Mouse (Mus musculus): ENCODE measurements around the gene Ccdc162.
"Not testable (repeated sequence)": the region's sequence is repeated elsewhere in the genome, so short reads cannot be mapped to it uniquely, and the experiment has no call there.

The Ccdc162 gene

GRCm38 (mm10) chr10:41543439-41543838 lies 173.0 kb downstream of the Ccdc162 start:
- DNase-seq (ENCODE audit: low read depth in 1 of 2, low spot score in 2 of 2): no peak

DNA sequence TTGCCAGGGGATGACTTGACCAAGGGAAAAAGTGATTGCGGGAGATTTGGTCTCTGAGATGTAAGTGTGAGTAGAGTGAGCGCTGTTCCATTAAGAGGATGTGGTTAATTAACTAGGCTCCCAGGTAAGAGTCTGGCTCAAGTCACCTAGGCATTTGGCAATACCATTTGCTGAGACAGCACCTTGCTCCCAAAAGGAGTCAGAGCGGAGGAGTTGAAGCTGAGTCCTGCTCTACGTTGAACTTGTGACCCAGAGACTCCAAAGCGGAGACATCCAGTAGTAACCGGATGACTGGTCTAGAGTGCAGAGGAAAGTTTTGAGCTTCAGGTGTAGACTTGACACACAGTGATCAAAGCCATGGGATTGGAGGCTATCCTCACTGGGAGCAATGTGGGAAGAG lies 174.4 kb downstream of the Ccdc162 start:
- DNase-seq (ENCODE audit: low read depth in 1 of 2, low spot score in 2 of 2): no peak

DNA sequence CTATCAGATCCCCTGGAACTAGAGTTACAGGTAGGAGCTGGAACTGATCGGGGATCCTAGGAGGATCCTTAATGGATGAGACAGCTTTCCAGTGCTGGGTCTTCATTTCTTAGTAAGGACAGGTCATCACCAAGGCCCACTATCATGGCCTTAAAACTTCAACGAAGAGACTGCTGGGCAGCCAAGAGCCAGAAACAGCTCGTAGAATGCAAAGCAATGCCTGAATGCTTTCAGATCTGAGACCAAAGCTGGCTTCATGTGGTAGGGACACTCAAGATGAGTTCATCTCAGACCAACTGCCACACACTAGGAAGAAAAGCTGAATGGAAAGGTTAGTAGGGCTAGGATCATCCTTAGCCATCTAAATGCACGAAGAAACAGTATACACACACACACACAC lies 177.4 kb downstream of the Ccdc162 start:
- DNase-seq (ENCODE audit: low read depth in 1 of 2, low spot score in 2 of 2): no peak

DNA sequence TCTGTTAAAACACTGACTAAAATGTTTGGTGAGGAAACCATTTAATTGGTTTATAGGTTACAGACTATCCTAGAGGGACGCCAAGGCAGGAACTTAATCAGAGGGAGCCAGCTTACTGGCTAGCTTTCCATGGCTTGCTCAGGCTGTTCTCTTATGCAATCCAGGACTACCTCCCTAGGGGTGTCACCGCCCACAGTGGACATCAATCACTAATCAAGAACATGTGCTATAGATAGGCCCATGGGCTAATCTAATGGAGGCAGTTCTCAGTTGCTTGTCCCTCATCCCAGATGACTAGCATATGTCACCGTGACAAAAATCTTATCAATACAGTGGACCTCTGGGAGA lies 178.5 kb downstream of the Ccdc162 start:
- DNase-seq (ENCODE audit: low read depth in 1 of 2, low spot score in 2 of 2): no peak

GRCm38 (mm10) chr10:41537226-41537982 lies 179.0 kb downstream of the Ccdc162 start:
- no peak for DNase-seq (ENCODE audit: low read depth in 1 of 2, low spot score in 2 of 2)

- no peak for DNase-seq (ENCODE audit: low read depth in 1 of 2, low spot score in 2 of 2)
Measured at GRCm38 (mm10) chr10:41536714-41537113, 179.7 kb downstream of the Ccdc162 start.

GRCm38 (mm10) chr10:41535991-41536390 lies 180.4 kb downstream of the Ccdc162 start:
- no peak for DNase-seq (ENCODE audit: low read depth in 1 of 2, low spot score in 2 of 2)

GRCm38 (mm10) chr10:41529972-41530371 lies 186.5 kb downstream of the Ccdc162 start:
- DNase-seq (ENCODE audit: low read depth in 1 of 2, low spot score in 2 of 2): no peak

DNA sequence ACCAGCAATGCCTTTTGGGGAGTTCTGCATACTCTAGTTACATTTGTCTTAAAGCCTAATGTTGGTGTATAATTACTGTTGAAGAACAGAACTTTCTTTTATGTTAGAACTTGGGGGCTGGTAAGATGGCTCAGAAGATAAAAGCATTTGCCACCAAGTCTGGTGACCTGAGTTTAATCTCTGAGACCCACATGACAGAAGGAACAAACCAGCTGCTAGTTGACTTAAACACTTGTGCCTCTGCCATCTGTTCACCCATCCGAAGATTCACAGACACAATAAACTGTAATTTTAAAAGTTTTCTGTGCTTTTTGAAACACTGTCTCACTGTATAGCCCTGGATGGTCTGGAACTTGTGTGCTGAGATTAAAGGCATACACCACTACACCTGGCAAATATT lies 190.7 kb downstream of the Ccdc162 start:
- DNase-seq (ENCODE audit: low read depth in 1 of 2, low spot score in 2 of 2): no peak

DNA sequence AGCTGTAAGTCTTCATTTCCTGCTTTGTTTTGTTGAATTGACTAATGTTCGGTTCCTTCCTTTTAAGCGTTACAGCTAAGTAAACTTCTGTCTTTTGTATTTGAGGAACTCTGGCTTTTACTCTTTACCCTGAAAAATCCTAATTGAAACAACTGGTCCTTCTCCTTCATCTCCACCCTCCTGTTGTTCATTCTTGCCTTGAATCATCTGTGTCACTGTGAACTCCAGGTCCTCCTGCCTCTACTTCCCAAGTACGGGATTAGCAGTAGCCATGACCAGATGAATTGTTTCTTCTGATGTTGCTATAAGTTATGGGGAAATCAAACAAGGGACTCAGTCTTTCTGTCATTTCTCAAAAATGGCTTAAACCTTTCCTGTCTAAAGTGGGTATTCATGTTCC lies 193.0 kb downstream of the Ccdc162 start:
- DNase-seq (ENCODE audit: low read depth in 1 of 2, low spot score in 2 of 2): no peak

DNA sequence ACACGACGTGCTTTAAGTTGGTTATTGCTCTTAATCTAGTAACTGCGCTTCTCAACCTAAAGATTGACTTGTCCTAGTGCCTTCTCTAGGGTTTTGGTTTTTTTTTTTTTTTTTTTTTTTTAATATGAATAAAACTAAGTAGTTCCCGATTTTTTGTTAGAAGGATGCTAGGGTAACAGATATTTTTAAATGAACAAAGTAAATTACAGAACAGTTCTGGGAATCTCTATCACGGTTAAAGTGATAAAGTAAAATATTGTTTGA lies 196.1 kb downstream of the Ccdc162 start:
- DNase-seq (ENCODE audit: low read depth in 1 of 2, low spot score in 2 of 2): no peak

- DNase-seq (ENCODE audit: low read depth in 1 of 2, low spot score in 2 of 2): peak; percentile 16 to 37
Measured at GRCm38 (mm10) chr10:41519640-41520409, 196.6 kb downstream of the Ccdc162 start.

DNA sequence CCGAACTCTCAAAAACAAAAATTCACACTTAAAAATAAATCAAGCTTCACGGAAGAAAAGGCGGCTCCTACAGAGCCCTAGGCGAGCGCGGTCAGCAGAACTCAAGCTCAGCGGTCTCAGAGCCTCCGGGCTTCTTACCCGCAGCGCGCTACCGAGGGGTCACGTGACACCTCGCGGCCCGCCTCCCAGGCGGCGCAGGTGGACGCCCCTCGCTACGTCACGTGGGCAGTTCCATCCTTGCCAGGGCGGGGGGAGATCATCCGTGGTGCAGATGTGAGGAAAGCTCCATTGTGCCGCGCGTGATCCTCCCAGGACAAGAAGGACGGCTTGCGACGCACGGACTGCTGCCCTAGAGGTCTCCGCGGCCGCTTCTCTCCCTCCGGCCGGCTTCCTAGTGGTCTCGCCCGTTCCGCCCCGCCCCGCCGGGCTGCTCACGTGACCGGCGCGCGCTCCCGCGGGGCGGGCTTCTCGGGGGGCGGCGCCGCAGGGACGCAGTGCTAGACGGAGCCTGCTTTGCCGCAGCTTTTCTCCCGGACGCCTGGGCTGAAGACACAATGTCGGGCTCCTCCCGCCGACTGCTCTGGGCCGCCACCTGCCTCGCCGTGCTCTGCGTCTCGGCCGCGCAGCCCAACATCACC lies 197.3 kb downstream of the Ccdc162 start, which contains the start of gene Cd164:
Gene Cd164, plus strand, starts transcription at position 434 of the 638 bp plus-strand sequence.
- DNase-seq (ENCODE audit: low read depth in 1 of 2, low spot score in 2 of 2): peak; percentile 75 to 86

DNA sequence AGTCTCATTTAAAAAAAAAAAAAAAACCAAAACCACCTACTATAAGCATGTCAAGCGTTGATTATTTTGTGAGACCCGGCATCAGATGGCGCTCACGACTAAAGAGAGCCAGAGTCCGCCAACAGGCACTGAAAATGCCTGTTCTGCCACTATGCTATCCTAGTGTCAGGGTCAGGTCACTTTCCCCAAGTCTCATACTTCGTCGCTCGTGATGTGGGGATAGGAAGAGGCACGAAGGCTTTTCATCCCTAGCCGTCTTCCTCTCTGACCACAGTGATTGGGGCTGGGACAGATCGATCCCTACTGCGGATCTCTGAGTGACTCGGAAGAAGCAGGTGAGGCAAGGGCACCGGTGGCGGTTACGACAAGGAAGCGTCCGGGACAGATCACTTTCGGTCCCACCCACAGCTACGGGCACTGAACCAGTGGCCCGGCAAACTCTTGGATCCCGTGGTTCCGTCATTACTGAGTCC lies 197.9 kb downstream of the Ccdc162 start:
- peak; percentile 33 to 72 for DNase-seq (ENCODE audit: low read depth in 1 of 2, low spot score in 2 of 2)

- no peak for DNase-seq (ENCODE audit: low read depth in 1 of 2, low spot score in 2 of 2)
Measured at GRCm38 (mm10) chr10:41514921-41515320, 201.5 kb downstream of the Ccdc162 start.

DNA sequence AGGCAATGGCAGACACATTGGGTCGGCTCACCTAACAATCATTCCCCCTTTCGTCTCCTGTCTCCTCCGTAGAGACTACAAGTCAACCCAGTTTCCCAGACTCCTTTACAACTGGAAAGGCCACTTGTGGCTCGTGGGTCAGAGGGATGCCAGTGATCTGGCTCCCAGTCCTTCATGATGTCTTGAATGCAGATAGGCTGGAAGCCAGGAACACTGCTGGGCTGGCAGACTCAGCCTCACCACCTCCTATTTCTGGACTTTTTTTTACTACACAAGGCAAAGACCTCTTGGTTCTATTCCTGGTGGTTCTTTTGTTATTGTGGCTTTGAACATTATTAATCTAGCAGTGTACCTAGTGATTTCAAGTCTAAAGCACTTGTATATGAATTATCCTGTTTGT lies 202.1 kb downstream of the Ccdc162 start:
- no peak for DNase-seq (ENCODE audit: low read depth in 1 of 2, low spot score in 2 of 2)

DNA sequence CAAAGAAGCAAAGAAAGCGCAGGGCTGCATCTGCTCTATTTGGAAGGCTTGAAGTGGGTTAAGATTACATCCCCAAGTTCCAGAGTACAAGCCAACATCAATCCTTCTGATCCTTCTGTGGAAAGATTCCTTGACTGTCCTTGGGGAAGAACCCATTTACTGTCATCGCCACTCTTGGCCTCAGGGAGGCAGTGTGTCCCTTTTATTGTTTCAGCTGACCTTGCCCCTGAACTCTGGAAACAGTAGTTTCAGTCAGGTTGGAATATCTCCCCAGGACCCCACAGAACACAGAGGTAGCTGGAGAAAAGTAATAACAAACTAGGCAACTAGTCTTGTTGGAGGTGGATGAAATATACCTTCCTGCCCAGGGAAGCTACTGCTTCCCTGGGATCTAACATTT lies 207.3 kb downstream of the Ccdc162 start:
- DNase-seq (ENCODE audit: low read depth in 1 of 2, low spot score in 2 of 2): no peak

DNA sequence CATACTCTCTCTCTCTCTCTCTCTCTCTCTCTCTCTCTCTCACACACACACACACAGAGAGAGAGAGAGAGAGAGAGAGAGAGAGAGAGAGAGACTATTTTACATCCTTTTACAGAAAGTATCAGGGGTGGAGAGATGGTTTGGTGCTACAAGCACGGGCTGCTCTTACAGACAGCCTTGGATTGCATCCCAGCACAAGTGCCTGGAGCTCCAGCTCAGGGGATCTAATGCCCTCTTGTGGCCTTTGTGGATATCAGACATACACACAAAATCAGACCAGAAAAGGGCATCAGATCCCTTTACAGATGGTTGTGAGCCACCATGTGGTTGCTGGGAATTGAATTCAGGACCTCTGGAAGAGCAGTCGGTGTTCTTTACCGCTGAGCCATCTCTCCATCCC lies 211.0 kb downstream of the Ccdc162 start:
- not testable (repeated sequence) for DNase-seq (ENCODE audit: low read depth in 1 of 2, low spot score in 2 of 2)

DNA sequence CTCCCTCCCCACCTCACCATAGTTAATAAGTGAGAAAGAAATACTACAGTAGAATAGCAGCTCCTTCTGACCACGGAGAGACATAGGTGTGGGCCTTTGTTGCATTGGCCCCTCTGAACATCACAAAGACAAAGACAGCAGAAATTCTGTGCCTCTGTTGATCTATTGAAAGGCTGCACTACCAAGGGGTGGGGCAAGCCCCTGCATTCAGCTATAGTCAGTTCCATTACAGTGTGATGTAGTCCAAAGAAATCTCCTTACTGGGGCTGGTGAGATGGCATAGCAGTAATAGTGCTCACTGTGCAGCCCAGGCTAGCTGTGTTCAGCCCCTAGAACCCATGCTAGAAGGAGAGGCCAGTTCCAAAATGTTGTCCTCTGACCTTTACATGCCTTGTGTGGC lies 211.4 kb downstream of the Ccdc162 start:
- DNase-seq (ENCODE audit: low read depth in 1 of 2, low spot score in 2 of 2): no peak

DNA sequence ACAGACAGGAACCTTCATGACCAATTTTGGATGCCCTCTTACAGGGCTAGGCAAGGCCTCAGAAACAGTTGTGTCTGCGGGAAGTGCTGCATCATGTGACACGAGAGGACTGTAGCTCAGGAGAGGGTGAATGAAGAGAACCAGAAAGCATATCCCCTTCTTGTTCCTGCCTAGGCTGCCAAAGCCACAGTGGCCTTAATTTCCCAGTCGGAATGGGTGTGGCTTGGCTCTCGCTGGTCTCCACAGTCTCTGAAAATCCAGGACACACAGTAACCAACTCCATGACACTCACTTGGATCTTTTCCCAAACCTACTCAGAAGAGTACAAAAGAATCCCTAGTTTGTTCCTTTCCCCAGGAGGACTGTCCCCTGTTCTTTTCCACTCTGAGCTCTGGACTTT lies 215.5 kb downstream of the Ccdc162 start:
- no peak for DNase-seq (ENCODE audit: low read depth in 1 of 2, low spot score in 2 of 2)

DNA sequence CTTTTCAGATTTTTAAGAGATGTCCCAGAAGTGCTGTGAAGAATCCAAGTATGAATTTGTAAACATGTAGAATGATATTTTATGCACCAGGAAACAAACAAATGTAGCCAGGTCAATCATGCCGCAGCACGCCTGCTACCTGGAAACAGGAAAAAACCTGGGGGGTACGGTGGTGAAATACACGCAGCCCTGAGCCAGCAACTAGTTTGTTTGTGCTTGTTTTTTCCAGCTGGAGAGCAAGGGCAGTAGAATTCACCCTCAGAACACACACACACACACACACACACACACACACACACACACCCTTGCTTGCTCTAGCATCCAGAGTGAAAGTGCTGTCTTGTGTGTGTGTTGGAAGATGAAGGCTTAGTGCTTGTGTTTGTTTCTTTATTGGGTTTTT lies 225.3 kb downstream of the Ccdc162 start:
- no peak for DNase-seq (ENCODE audit: low read depth in 1 of 2, low spot score in 2 of 2)

DNA sequence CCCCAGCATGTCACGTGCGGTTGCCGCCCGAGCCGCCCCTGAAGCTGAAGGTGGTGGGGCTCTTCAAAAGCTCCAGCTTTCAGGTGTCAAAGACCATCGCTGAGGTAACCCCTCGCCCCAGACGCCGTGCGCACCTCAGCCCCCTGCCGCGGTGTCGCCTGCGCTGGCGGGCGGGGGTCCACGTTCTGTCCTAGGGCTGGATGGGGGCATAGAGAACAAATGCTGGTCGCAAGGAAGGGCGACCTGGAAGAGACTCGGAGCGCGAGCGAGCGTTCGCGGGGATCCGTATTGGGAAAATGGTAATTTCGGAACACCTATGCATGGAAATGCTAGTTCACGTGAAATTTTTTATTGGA lies 225.9 kb downstream of the Ccdc162 start:
- no peak for DNase-seq (ENCODE audit: low read depth in 1 of 2, low spot score in 2 of 2)

Data from monocyte, adult 2 months (primary cell).